In the genomic region with DNA sequence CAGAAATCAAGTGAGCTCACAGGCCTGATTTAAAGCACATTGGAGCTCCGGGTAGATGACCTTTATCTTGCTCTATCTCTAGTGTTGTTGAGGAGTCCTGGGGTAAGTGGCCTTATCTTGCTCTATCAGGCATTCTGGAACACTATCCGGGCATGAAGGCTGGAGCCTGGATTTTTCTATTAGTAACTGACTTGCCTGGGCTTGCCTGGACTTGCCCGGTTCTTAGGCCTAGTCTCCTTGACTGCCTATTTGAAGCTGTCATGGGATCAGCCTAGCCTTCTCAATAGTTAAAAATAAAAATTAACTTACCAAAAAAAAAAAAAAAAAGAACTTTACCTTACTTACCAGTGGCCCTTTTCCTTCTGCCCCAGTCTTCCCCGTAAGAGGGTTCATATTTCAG, we compare ENCODE assay signal across 13 mouse cellular contexts.
"Had no signal": no experiment of that assay in that cellular context is flagged by ENCODE, and none has a peak within 500 bp of the region (broad histone marks: within the 10 kb centered on the region; RNA-seq: fewer than 3 reads in every experiment).

No protein-coding gene starts in this region.

- ATAC-seq: lung, postnatal 0 days; midbrain, embryonic 13.5 days had no signal

- H3K9ac ChIP-seq: limb, embryonic 13.5 days; liver, embryonic 15.5 days; midbrain, embryonic 13.5 days had no signal

- H3K4me3 ChIP-seq: layer of hippocampus, adult 2 months; limb, embryonic 13.5 days; liver, embryonic 15.5 days; midbrain, embryonic 13.5 days had no signal

- H3K9me3 ChIP-seq: limb, embryonic 13.5 days; liver, embryonic 15.5 days; midbrain, embryonic 13.5 days had no signal

- H3K4me1 ChIP-seq: limb, embryonic 13.5 days; liver, embryonic 15.5 days; midbrain, embryonic 13.5 days had no signal

- H3K27me3 ChIP-seq: limb, embryonic 13.5 days; midbrain, embryonic 13.5 days had no signal

- H3K4me2 ChIP-seq: limb, embryonic 13.5 days; liver, embryonic 15.5 days; midbrain, embryonic 13.5 days had no signal

- DNase-seq: kidney, adult 8-10 months; kidney, postnatal 4 days; left cerebral cortex, postnatal 4 days; lung, adult 2 months; lung, postnatal 36 days; thymus, adult 2 months; thymus, postnatal 25 days had no signal

- H3K36me3 ChIP-seq: limb, embryonic 13.5 days; liver, embryonic 15.5 days; midbrain, embryonic 13.5 days had no signal

- H3K27ac ChIP-seq: kidney, postnatal 0 days; layer of hippocampus, adult 2 months; limb, embryonic 13.5 days; liver, embryonic 15.5 days; midbrain, embryonic 13.5 days had no signal
